Mouse (Mus musculus) thymus, adult 2 months (tissue): Measurements from ENCODE around the gene Mbnl1. TPM values are rescaled to one million over a fixed set of nuclear protein-coding genes. Genes with fewer than 3 reads are reported as not detected.

Experiments used
- DNase-seq: peaks from one replicate; pipeline ENCODE4 v3.0.0; 2021
- H3K27ac ChIP-seq: fragments of 200-500 bp; 2 replicates; pipeline ENCODE4 v1.5.1; 2012; ENCODE audit warnings: low read length, control low read depth; ENCODE audit not compliant: control insufficient read depth, insufficient read depth
- H3K27me3 ChIP-seq: fragments of 200-500 bp; 2 replicates; pipeline ENCODE4 v1.6.1; 2012; ENCODE audit warnings: mild to moderate bottlenecking, low read length, moderate library complexity, mixed read lengths; ENCODE audit not compliant: control insufficient read depth, insufficient read depth
- H3K36me3 ChIP-seq: fragments of 200-500 bp; 2 replicates; pipeline ENCODE4 v1.6.1; 2012; ENCODE audit warnings: mild to moderate bottlenecking, low read length, moderate library complexity; ENCODE audit not compliant: control insufficient read depth, insufficient read depth
- H3K4me1 ChIP-seq: fragments of 200-500 bp; replicated peaks from 2 replicates; pipeline ENCODE4 v1.6.1; 2012; ENCODE audit warnings: low read length; ENCODE audit not compliant: control insufficient read depth, insufficient read depth
- H3K4me3 ChIP-seq: fragments of 200-500 bp; 2 replicates; pipeline ENCODE4 v1.5.1; 2012; ENCODE audit warnings: mild to moderate bottlenecking, low read length, control low read depth, moderate library complexity; ENCODE audit not compliant: control insufficient read depth, insufficient read depth
- CTCF ChIP-seq: fragments of 200-500 bp; IDR thresholded peaks from 2 replicates; pipeline ENCODE4 v1.5.1; 2012; ENCODE audit warnings: mild to moderate bottlenecking, control low read depth, low read length, moderate library complexity, borderline replicate concordance; ENCODE audit not compliant: control insufficient read depth, poor library complexity, insufficient read depth; ENCODE audit errors: extremely low read depth
- POLR2A ChIP-seq: fragments of 200-500 bp; IDR thresholded peaks from 2 replicates; pipeline ENCODE4 v1.6.1; 2012; ENCODE audit warnings: mild to moderate bottlenecking, low read length, control low read depth, moderate library complexity; ENCODE audit not compliant: control insufficient read depth, poor library complexity, insufficient read depth; ENCODE audit errors: extremely low read depth
- WGBS: fragments of 180-500 bp; shearing (Covaris S2); methylation state at CpG from one replicate; pipeline ENCODE4 v1.1.7; 2018; 5-methylcytosine and 5-hydroxymethylcytosine counted together
- polyA plus RNA-seq: library from polyadenylated mRNA; depleted of rRNA; stranded (reverse); fragments of >200 nt; gene quantifications from 2 replicates; pipeline ENCODE4 v1.2.3, GENCODE M21; 2012

The Mbnl1 gene
- polyA plus RNA-seq, 1 experiment = 291 TPM

DNA sequence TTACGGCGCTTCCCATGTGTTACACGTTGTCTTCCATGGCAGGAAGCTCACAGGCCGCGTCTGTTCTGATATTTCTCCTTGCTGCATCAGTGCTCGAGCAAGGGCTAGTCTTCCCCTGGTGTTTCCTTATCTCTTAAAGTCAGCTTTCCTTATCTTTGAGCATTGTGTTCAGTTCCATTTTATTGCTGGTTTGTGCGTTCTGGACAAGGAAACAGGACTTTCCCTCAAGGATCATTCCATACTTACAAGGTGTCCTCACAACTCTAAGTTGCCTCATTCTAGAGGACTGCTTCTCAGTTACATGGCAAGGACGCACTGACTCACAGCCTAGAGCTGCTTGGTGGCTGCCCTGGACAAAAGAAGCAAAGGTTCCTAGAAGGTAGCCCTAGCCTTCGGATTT lies 101.6 kb downstream of the Mbnl1 start:
- DNase-seq = no peak
- WGBS = 91% methylated on average over 9 of the region's 9 CpGs
- no peak overlapping the region for H3K27ac ChIP-seq
- H3K27me3 ChIP-seq = no peaks in the 10 kb centered on the region
- H3K4me3 ChIP-seq = no peak overlapping the region
- H3K36me3 ChIP-seq = no peaks in the 10 kb centered on the region
- TF ChIP-seq POLR2A (no peak), CTCF (no peak)
- peaks cover 5% of the 10 kb centered on the region; the same call in 1 of the 2 replicates for H3K4me1 ChIP-seq

DNA sequence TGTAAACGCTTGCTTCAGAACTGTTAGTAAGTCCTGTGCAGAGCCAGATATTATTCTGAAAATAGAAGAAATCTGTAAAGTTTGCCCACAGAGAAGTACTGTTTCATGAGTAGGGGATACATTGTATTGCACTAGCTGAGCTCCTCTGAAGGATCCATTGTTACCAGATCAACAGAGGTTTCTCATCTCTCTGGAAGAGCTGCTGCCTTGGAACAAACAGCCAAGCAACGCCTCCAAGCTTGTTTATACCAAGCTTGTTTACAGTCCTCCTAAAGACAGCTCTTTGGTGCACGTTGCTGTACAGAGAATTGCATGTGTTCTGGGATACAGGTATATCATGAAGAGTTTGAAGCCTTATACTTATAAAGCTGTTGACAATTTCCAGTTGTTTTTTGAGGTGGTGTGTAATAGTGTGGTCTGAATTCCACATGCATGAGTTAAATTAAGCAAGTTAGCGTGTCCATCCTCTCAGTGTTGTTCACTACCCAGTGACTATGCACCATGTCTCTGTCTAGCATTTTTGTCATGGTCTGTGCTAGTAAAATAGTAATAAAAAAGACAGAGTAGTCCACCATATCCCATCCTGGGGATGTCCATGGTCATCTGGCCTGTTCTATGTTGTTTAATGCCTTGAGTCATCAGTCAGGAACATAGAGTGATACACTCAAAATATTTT lies 102.4 kb downstream of the Mbnl1 start:
- Histone ChIP-seq H3K4me1 (peaks cover 8% of the 10 kb centered on the region), H3K27ac (no peak overlapping the region), H3K36me3 (no peaks in the 10 kb centered on the region), H3K4me3 (no peak overlapping the region), H3K27me3 (no peaks in the 10 kb centered on the region)
- no peak for TF ChIP-seq POLR2A
- no peak for TF ChIP-seq CTCF
- no peak for DNase-seq
- 96% methylated on average over 4 of the region's 4 CpGs for WGBS

DNA sequence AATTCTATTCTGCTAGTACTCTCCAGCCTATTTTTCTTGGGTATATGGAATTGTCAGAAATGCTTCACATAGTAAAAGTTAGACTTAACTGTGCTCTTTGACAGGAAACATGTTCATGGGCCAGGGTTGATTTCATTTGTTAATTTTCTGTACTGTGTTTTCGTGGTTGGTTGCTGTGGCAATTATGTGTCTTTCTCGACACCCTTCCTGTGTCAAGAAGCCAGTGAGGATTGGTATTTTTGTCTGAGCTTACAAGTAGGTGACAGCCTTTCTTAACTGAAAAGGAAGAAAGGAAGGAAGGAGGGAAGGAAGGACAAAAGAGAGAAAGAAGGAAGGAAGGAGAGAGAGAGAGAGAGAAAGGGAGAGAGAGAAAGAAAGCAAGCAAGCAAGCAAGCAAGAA lies 103.3 kb downstream of the Mbnl1 start:
- 17% methylated on average over 2 of the region's 2 CpGs for WGBS
- no peak overlapping the region for H3K4me3 ChIP-seq
- no peak overlapping the region for H3K27ac ChIP-seq
- DNase-seq = no peak
- no peaks in the 10 kb centered on the region for H3K36me3 ChIP-seq
- H3K4me1 ChIP-seq = peaks cover 10% of the 10 kb centered on the region
- no peak for TF ChIP-seq POLR2A
- no peak for TF ChIP-seq CTCF
- no peaks in the 10 kb centered on the region for H3K27me3 ChIP-seq

DNA sequence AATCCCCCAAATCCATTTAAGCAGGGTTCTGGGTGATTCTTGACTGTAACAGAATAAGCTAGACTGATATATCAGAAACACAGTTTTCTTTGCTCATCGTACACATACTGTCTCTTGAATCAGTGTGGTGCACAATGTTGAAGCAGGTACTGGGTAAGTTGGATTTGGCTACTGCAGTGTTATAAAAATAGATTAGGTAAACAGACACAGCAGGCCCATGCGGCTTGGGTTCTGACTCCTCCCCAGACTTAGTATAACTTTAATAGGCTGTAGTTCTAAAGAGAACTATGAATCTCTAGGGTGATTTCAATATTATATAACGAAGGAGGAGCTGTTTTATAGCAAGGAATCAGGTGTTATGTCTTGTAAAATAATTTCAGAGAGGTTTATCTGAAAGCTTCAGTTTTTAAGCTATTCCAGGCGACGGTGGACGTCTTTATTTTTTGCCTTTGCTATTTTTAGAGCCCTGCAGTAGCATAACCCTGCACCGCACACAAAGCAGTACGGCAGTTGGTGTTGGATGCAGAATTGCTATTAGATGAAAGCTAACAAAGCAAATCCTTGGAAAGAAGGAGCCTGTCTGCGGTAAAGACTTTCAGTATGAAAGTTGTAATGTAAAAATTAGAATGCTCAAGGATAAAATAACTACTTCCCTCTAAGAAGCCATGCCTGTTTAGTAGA lies 103.9 kb downstream of the Mbnl1 start:
- Histone ChIP-seq H3K27ac (no peak overlapping the region), H3K4me1 (peaks cover 10% of the 10 kb centered on the region), H3K27me3 (no peaks in the 10 kb centered on the region), H3K4me3 (no peak overlapping the region), H3K36me3 (no peaks in the 10 kb centered on the region)
- DNase-seq = no peak
- no peak for TF ChIP-seq CTCF
- no peak for TF ChIP-seq POLR2A
- WGBS = 85% methylated on average over 9 of the region's 9 CpGs

DNA sequence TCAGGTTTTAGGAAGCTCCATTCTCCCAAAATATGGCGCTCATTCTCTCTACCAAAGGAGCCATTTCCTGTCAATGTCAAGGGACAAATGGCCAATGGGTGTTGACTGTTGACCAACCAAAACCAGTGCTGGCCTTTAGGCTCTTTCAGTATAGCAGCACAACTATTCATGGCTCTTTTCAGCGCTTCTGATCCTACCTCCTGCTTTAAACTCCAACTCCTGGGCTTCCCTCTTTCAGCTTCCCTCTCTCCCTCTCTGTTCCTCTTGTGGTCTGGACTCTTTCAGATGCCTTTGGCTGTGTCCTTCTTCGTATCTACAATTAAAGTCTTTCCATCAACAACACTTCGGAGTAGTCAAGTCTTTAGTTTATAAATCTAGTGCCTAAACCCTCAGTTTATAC lies 107.2 kb downstream of the Mbnl1 start:
- peaks cover 5% of the 10 kb centered on the region; the same call in 1 of the 2 replicates for H3K4me1 ChIP-seq
- H3K27ac ChIP-seq = no peak overlapping the region
- no peak for TF ChIP-seq POLR2A
- no peaks in the 10 kb centered on the region for H3K36me3 ChIP-seq
- no peaks in the 10 kb centered on the region for H3K27me3 ChIP-seq
- H3K4me3 ChIP-seq = no peak overlapping the region
- no peak for DNase-seq
- WGBS = 93% methylated on average over 4 of the region's 4 CpGs

DNA sequence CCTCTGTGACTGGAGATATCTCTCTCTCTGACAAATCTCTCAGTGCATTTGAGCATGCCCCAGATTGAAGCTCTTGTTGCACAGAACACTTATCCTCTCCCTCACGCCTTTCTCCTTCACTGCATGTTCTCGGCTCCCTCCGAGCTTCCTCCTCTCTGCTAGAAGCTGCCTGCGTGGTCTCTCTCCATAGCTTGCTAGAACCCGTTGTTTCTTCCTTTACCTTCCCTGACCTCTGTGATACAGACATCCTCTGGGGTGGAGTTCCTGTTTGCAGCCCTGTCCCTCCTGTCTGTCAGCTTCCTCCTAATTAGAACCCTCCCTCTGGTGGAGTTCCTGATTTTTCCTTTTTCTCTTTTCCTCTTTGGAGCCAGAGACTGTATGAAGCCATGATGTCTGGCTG lies 108.1 kb downstream of the Mbnl1 start:
- Histone ChIP-seq H3K4me1 (peaks cover 5% of the 10 kb centered on the region; the same call in 1 of the 2 replicates), H3K27ac (no peak overlapping the region), H3K27me3 (no peaks in the 10 kb centered on the region), H3K4me3 (no peak overlapping the region), H3K36me3 (no peaks in the 10 kb centered on the region)
- no peak for TF ChIP-seq CTCF
- no peak for TF ChIP-seq POLR2A
- WGBS = 62% methylated on average over 5 of the region's 5 CpGs
- DNase-seq = no peak

DNA sequence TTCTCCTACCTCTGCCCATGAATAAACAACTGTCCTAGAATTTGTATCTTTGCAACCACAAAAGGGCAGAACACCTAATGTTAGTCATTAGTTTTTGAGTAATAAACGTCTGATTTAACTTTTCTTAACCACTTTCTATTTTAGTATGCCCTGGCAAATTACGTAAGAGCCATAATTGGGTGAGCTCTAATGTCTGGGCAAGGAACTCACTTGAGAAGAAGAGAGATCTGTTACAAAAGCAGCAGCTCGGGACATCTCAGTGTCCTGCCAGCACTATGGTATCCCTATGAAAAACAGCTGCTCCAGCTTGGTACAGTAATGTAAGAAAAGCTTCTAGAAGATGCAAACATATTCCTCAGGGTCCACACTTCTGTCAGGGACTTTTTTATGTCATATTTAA lies 109.5 kb downstream of the Mbnl1 start:
- TF ChIP-seq CTCF (no peak), POLR2A (no peak)
- no peak for DNase-seq
- H3K4me3 ChIP-seq = no peak overlapping the region
- H3K36me3 ChIP-seq = no peaks in the 10 kb centered on the region
- WGBS = 70% methylated on average over 3 of the region's 3 CpGs
- H3K27me3 ChIP-seq = no peaks in the 10 kb centered on the region
- peaks cover 5% of the 10 kb centered on the region; the same call in 1 of the 2 replicates for H3K4me1 ChIP-seq
- no peak overlapping the region for H3K27ac ChIP-seq
